Mouse (Mus musculus): ENCODE results near the gene Fam19a5. TPM values are rescaled to one million over a fixed set of nuclear protein-coding genes. Genes with fewer than 3 reads are reported as not detected.

Fam19a5 gene
- polyA plus RNA-seq, 1 experiment from 2014 or later, result 0.53 TPM

- no peak overlapping the region for H3K27ac ChIP-seq (ENCODE audit: low read length)
- no peaks in the 10 kb centered on the region for H3K9me3 ChIP-seq (replicated peaks; ENCODE audit: control insufficient read depth, low read length)
- no peak overlapping the region for H3K4me2 ChIP-seq (ENCODE audit: low read depth, low read length)
- H3K4me1 ChIP-seq (ENCODE audit: control insufficient read depth, insufficient read depth, low read length), result peaks cover 4% of the 10 kb centered on the region; the same call in 1 of the 2 replicates
- peaks cover 83% of the 10 kb centered on the region for H3K27me3 ChIP-seq (ENCODE audit: control insufficient read depth, insufficient read depth, low read length)
- WGBS, result 17% methylated on average over 8 of the region's 8 CpGs
- H3K9ac ChIP-seq (ENCODE audit: low read length), result no peak overlapping the region
- no peaks in the 10 kb centered on the region for H3K36me3 ChIP-seq (ENCODE audit: control insufficient read depth, insufficient read depth)
- no peak overlapping the region for H3K4me3 ChIP-seq (ENCODE audit: low read length)
- no peak for ATAC-seq (replicated peaks; ENCODE audit: extremely low read depth, insufficient read depth, low FRiP score)
Observed at GRCm38 (mm10) chr15:87545731-87546360, 1.7 kb downstream of the Fam19a5 start.

- Histone ChIP-seq H3K36me3 (ENCODE audit: control insufficient read depth, insufficient read depth) (no peaks in the 10 kb centered on the region), H3K4me3 (ENCODE audit: low read length) (no peak overlapping the region), H3K4me2 (ENCODE audit: low read depth, low read length) (no peak overlapping the region), H3K9me3 (replicated peaks; ENCODE audit: control insufficient read depth, low read length) (no peaks in the 10 kb centered on the region), H3K4me1 (ENCODE audit: control insufficient read depth, insufficient read depth, low read length) (peaks cover 4% of the 10 kb centered on the region; the same call in 1 of the 2 replicates), H3K27me3 (ENCODE audit: control insufficient read depth, insufficient read depth, low read length) (peaks cover 80% of the 10 kb centered on the region), H3K27ac (ENCODE audit: low read length) (no peak overlapping the region), H3K9ac (ENCODE audit: low read length) (no peak overlapping the region)
- no peak for ATAC-seq (replicated peaks; ENCODE audit: extremely low read depth, insufficient read depth, low FRiP score)
- 57% methylated on average over 5 of the region's 5 CpGs for WGBS
Observed at GRCm38 (mm10) chr15:87547022-87547421, 2.9 kb downstream of the Fam19a5 start.

- no peak overlapping the region for H3K4me3 ChIP-seq (ENCODE audit: low read length)
- ATAC-seq (replicated peaks; ENCODE audit: extremely low read depth, insufficient read depth, low FRiP score), result no peak
- no peaks in the 10 kb centered on the region for H3K9me3 ChIP-seq (replicated peaks; ENCODE audit: control insufficient read depth, low read length)
- H3K27ac ChIP-seq (ENCODE audit: low read length), result no peak overlapping the region
- H3K36me3 ChIP-seq (ENCODE audit: control insufficient read depth, insufficient read depth), result no peaks in the 10 kb centered on the region
- H3K4me2 ChIP-seq (ENCODE audit: low read depth, low read length), result no peak overlapping the region
- WGBS, result 63% methylated on average over 4 of the region's 4 CpGs
- no peak overlapping the region for H3K9ac ChIP-seq (ENCODE audit: low read length)
- no peaks in the 10 kb centered on the region; the same call in 1 of the 2 replicates for H3K4me1 ChIP-seq (ENCODE audit: control insufficient read depth, insufficient read depth, low read length)
- H3K27me3 ChIP-seq (ENCODE audit: control insufficient read depth, insufficient read depth, low read length), result peaks cover 53% of the 10 kb centered on the region
Observed at GRCm38 (mm10) chr15:87549724-87550123, 5.6 kb downstream of the Fam19a5 start.

DNA sequence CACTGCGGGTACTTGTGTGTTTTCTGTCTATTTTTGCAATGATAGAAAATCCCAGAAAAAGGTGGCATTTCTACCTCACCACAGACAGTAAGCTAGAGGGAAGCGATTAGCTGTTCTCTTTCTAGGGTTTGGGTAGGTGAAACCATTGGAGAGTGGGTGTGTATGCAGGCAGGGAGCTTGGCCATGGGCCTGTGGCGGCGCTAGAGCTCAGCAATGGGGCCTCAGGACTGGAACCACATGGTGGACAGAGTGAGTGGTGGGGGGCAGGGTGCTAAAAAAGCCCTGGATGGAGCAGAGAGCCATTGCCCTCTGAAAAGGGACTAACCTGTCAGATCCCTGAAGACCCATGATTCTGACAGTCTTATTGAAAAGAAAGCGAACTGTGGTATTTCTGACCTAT lies 6.7 kb downstream of the Fam19a5 start:
- H3K4me3 ChIP-seq (ENCODE audit: low read length), result no peak overlapping the region
- no peaks in the 10 kb centered on the region for H3K9me3 ChIP-seq (replicated peaks; ENCODE audit: control insufficient read depth, low read length)
- H3K4me1 ChIP-seq (ENCODE audit: control insufficient read depth, insufficient read depth, low read length), result no peaks in the 10 kb centered on the region
- no peak overlapping the region for H3K27ac ChIP-seq (ENCODE audit: low read length)
- WGBS, result 44% methylated on average over 5 of the region's 5 CpGs
- ATAC-seq (replicated peaks; ENCODE audit: extremely low read depth, insufficient read depth, low FRiP score), result no peak
- no peak overlapping the region for H3K4me2 ChIP-seq (ENCODE audit: low read depth, low read length)
- no peaks in the 10 kb centered on the region for H3K36me3 ChIP-seq (ENCODE audit: control insufficient read depth, insufficient read depth)
- peaks cover 42% of the 10 kb centered on the region for H3K27me3 ChIP-seq (ENCODE audit: control insufficient read depth, insufficient read depth, low read length)
- H3K9ac ChIP-seq (ENCODE audit: low read length), result no peak overlapping the region

GRCm38 (mm10) chr15:87551556-87551955 lies 7.5 kb downstream of the Fam19a5 start:
- ATAC-seq (replicated peaks; ENCODE audit: extremely low read depth, insufficient read depth, low FRiP score), result no peak
- Histone ChIP-seq H3K36me3 (ENCODE audit: control insufficient read depth, insufficient read depth) (no peaks in the 10 kb centered on the region), H3K4me2 (ENCODE audit: low read depth, low read length) (no peak overlapping the region), H3K9ac (ENCODE audit: low read length) (no peak overlapping the region), H3K27ac (ENCODE audit: low read length) (no peak overlapping the region), H3K9me3 (replicated peaks; ENCODE audit: control insufficient read depth, low read length) (no peaks in the 10 kb centered on the region), H3K4me3 (ENCODE audit: low read length) (no peak overlapping the region), H3K27me3 (ENCODE audit: control insufficient read depth, insufficient read depth, low read length) (peaks cover 35% of the 10 kb centered on the region), H3K4me1 (ENCODE audit: control insufficient read depth, insufficient read depth, low read length) (no peaks in the 10 kb centered on the region)
- WGBS, result 25% methylated on average over 8 of the region's 8 CpGs

- H3K36me3 ChIP-seq (ENCODE audit: control insufficient read depth, insufficient read depth), result no peaks in the 10 kb centered on the region
- H3K27ac ChIP-seq (ENCODE audit: low read length), result no peak overlapping the region
- H3K9me3 ChIP-seq (replicated peaks; ENCODE audit: control insufficient read depth, low read length), result no peaks in the 10 kb centered on the region
- H3K9ac ChIP-seq (ENCODE audit: low read length), result no peak overlapping the region
- H3K4me2 ChIP-seq (ENCODE audit: low read depth, low read length), result no peak overlapping the region
- H3K4me1 ChIP-seq (ENCODE audit: control insufficient read depth, insufficient read depth, low read length), result no peaks in the 10 kb centered on the region
- WGBS, result 67% methylated on average over 9 of the region's 9 CpGs
- ATAC-seq (replicated peaks; ENCODE audit: extremely low read depth, insufficient read depth, low FRiP score), result no peak
- no peak overlapping the region for H3K4me3 ChIP-seq (ENCODE audit: low read length)
- peaks cover 2% of the 10 kb centered on the region for H3K27me3 ChIP-seq (ENCODE audit: control insufficient read depth, insufficient read depth, low read length)
Observed at GRCm38 (mm10) chr15:87555811-87556210, 11.7 kb downstream of the Fam19a5 start.

GRCm38 (mm10) chr15:87564331-87564730 lies 20.2 kb downstream of the Fam19a5 start:
- H3K27me3 ChIP-seq (ENCODE audit: control insufficient read depth, insufficient read depth, low read length), result no peaks in the 10 kb centered on the region
- 82% methylated on average over 5 of the region's 5 CpGs for WGBS
- H3K4me1 ChIP-seq (ENCODE audit: control insufficient read depth, insufficient read depth, low read length), result no peaks in the 10 kb centered on the region
- no peak overlapping the region for H3K4me3 ChIP-seq (ENCODE audit: low read length)
- H3K9me3 ChIP-seq (replicated peaks; ENCODE audit: control insufficient read depth, low read length), result no peaks in the 10 kb centered on the region
- no peak overlapping the region for H3K4me2 ChIP-seq (ENCODE audit: low read depth, low read length)
- no peak for ATAC-seq (replicated peaks; ENCODE audit: extremely low read depth, insufficient read depth, low FRiP score)
- H3K36me3 ChIP-seq (ENCODE audit: control insufficient read depth, insufficient read depth), result no peaks in the 10 kb centered on the region
- no peak overlapping the region for H3K27ac ChIP-seq (ENCODE audit: low read length)
- H3K9ac ChIP-seq (ENCODE audit: low read length), result no peak overlapping the region

DNA sequence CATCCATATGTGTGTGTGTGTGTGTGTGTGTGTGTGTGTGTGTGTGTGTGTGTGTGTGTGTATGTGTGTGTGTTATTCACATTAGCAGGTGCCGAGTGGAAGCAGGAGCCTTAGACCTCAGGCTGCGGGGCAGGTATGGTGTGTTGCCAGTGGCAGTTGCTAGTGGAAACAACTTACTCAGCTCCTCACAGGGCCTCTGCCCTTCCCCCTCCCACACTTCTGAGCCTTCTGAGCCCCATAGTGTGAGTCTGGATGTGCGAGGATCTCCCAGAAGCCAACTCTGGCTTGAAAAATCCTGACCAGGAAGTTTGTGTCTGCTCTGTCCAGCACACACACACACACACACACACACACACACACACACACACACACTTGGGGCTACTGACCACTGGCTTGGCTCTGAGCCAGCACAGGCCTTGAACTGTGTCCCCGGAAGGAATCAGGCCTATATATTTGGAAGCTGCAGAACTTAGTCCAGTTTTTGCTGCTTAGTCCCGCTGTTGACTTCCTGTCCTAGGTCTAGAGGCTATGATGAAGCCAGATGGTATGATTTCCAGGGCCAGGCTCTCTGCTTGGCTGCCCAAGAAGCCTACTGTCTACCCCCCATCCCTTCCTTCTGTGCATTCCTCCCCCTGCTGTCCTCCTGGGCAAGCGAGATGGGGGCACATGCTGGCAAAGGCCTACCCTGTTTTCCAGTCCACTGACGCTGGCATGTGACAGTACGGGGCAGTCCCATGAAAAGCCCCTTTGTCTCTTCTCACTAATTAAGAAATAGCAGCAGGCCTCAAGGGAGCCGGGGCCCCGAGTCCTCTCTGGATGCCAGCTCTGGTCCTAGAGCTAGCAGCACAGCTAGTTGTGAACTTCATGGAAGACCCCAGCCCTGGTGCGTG lies 22.2 kb downstream of the Fam19a5 start:
- Histone ChIP-seq H3K27me3 (ENCODE audit: control insufficient read depth, insufficient read depth, low read length) (no peaks in the 10 kb centered on the region; the same call in 1 of the 2 replicates), H3K36me3 (ENCODE audit: control insufficient read depth, insufficient read depth) (no peaks in the 10 kb centered on the region), H3K27ac (ENCODE audit: low read length) (no peak overlapping the region), H3K4me2 (ENCODE audit: low read depth, low read length) (no peak overlapping the region), H3K9me3 (replicated peaks; ENCODE audit: control insufficient read depth, low read length) (no peaks in the 10 kb centered on the region), H3K4me3 (ENCODE audit: low read length) (no peak overlapping the region), H3K9ac (ENCODE audit: low read length) (no peak overlapping the region), H3K4me1 (ENCODE audit: control insufficient read depth, insufficient read depth, low read length) (no peaks in the 10 kb centered on the region)
- ATAC-seq (replicated peaks; ENCODE audit: extremely low read depth, insufficient read depth, low FRiP score), result no peak
- WGBS, result 67% methylated on average over 11 of the region's 11 CpGs

DNA sequence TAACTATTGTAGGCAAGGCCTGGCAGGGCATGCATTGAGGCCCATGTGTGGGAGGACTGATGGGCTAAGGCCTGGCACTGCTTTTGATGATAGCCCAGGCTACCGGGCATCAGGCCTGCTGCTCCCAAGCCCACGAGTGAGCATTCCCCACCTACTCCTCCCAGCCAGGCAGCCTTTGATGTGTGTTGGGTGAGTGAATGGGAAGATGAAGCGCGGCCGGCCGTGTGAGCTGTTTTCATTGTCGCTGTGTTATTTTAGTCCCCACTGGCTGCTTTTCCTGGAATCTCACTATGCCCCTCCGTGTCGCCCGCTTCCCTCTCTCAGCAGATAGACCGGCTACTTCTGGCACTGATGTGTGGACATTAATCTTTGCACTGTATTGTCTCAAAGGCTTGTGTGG lies 26.1 kb downstream of the Fam19a5 start:
- WGBS, result 61% methylated on average over 11 of the region's 11 CpGs
- no peaks in the 10 kb centered on the region for H3K9me3 ChIP-seq (replicated peaks; ENCODE audit: control insufficient read depth, low read length)
- H3K4me3 ChIP-seq (ENCODE audit: low read length), result no peak overlapping the region
- H3K27ac ChIP-seq (ENCODE audit: low read length), result no peak overlapping the region
- H3K9ac ChIP-seq (ENCODE audit: low read length), result no peak overlapping the region
- H3K4me1 ChIP-seq (ENCODE audit: control insufficient read depth, insufficient read depth, low read length), result no peaks in the 10 kb centered on the region
- H3K36me3 ChIP-seq (ENCODE audit: control insufficient read depth, insufficient read depth), result no peaks in the 10 kb centered on the region
- ATAC-seq (replicated peaks; ENCODE audit: extremely low read depth, insufficient read depth, low FRiP score), result no peak
- H3K4me2 ChIP-seq (ENCODE audit: low read depth, low read length), result no peak overlapping the region
- H3K27me3 ChIP-seq (ENCODE audit: control insufficient read depth, insufficient read depth, low read length), result no peaks in the 10 kb centered on the region; the same call in 1 of the 2 replicates
